Mouse (Mus musculus): ENCODE measurements around the gene Fam174b.
A peak's percentile ranks its signal among the peaks of the same experiment; 100 is the strongest.

Fam174b gene

DNA sequence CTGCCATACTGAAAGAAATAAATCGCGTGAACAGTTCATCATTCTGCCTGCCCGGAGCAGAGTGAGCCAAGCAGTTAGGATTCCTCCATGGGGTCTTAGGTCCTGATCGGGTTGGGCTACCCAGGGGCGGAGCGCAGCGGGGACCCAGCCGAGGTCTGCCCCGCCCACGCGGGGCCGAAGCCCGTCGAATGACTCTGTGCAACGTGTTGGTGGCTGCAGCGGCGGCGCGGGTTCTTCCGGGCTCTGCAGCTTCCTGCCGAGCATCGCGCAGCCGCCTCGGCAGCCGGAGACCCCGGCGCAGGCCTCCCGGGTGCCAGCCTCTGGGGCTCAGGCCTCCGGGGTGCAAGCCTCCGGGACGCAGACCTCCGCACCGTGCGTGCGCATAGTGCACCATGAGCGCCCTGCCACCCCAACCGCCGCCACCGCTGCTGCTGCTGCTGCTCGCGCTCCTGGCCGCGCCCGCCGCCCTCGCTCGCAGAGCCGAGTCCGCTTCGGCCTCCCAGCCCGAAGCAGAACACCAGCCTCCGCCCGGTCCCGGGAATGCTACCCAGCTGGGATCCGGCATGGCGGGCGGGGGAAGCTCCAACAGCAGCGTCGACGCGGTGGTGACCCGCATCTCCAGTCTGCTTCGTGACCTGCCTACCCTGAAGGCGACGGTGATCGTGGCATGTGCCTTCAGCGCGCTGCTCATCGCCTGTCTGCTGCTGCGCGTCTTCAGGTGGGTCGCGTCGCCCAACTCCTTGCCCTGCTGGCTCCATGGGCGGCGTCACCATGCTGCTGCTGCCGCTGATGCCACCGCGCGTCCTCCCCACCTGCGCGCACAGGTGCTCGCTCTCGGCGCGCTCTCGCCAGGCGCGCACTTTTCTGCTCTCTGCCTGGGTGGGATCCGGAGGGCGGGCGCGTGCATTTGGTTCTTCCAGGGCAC is at the start of gene Fam174b:
TSS of gene Fam174b (plus strand) at position 192 of the 925 bp plus-strand sequence.
- peak; percentile 70 for DNase-seq

DNA sequence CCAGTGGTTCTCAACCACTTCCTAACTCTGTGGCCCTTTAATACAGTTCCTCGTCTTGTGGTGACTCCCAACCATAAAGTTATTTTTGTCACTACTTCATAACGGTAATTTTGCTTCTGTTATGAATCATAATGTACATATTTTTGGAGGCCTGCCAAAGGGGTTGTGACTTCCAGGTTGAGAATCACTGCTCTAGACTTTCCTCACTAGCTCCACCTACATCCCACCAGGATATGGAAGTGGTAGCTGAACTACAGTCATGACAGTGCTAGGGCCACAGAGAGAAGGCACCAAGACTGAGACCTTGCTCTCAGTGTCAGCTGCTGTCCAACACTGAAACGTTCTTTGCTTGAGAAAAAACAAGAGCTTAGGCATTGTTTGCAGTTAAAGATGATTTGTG is 43.0 kb upstream of the Fam174b start:
- no peak for DNase-seq

DNA sequence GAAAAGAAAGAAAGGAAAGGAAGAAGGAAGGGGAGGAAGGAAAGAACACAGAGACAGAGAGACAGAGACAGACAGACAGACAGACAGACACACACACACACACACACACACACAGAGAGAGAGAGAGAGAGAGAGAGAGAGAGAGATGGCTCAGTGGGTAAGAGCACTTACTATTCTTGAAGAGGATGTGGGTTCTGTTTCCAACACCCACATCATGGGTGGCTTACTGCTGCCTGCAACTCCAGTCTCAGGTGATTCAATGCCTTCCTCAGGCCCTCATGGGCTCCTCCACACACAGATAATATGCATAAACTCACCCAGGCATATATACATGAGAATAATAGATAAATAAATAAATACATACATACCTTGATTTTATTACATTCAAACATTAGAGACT is 35.8 kb upstream of the Fam174b start:
- DNase-seq: no peak

DNA sequence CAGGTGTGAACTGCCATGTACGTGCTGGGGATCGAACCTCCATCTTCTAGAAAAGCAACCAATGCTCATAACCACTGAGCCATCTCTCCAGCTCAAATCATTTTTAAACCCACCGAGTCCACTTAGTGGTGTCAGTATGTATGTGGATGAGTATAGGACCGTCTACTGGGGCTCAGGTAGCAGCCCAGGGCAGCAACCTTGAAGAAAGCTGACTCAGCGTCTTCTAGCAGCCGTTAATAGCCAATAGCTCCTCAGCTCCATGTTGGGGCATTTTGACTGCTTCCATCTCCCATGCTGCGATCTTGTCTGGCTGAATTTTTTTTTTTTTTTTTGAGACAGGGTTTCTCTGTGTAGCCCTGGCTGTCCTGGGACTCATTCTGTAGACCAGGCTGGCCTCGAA is 26.6 kb upstream of the Fam174b start:
- DNase-seq: no peak

DNA sequence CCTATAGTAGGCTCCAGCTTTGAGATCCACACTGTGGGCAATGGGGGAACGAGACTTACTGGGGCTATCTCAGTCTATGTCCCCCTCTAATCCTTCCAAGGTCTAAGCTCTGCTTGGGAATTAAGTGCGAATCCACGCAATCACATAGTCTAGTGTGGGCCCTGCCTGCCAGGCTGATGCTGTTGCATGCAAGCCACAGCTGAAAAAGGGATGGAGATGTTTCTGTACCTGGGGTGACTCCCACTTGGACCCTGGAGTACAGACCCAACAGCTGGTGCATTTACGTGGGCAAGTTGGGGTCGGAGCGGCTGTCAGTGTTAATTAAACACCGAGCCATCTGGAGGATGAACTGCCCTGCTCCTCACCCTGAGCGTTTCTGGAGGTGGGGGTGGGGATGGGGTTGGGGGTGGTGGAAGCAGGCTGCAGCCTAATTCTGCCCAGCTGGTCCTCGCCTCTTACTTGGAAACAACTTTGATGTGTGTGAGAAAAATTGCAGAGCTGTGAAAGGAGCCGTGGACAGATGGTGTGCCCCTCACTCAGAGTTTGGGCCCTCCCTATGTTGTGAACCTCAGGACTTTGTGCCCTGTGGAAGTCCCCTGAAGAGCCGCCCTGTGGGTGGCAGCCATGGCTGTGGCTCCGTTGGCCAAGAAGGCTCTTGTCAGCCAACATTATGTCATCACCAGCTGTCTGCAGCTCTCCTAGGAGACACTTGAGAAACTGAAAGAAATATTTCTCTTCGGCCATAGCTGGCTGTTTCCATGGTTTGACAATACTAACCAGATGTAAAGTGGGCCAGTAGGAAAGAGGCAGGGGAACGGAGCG is 24.0 kb upstream of the Fam174b start:
- DNase-seq: peak; percentile 74

DNA sequence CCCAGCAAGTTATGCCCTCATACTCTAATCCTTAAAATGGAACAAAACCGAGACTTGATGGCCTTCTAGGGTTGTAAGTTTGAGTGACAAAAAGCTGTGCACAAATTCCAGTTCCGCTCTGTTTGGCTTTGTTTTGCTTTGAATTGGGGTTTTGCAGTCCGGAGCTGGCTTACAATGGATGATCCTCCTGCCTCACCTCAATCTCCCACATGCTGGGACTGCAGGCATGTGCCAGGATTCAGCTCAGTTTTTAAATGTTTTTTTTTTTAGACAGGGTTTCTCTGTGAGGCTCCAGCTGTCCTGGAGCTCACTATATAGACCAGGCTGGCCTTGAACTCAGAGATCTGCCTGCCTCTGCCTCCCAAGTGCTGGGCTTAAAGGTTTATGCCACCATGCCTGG is 23.3 kb upstream of the Fam174b start:
- DNase-seq: no peak

DNA sequence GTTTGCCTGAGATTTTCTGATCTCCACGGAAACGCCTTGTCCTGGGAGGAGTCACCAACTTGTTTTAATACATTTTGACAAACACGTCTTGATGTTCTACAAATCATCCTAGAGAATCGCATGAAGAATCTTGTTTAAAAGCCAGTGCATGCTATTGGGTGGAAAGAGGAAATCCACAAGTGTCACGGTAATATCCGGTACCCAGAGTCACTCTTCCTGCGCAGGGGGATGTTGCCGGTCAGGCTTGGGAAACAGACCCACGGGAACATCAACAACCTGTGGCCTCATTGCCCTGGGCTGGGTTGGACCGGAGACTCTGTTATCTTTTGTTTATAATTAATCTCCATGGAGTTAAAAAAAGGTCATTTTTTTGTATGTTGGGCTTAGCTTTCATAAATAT is 22.1 kb upstream of the Fam174b start:
- DNase-seq: peak; percentile 70

DNA sequence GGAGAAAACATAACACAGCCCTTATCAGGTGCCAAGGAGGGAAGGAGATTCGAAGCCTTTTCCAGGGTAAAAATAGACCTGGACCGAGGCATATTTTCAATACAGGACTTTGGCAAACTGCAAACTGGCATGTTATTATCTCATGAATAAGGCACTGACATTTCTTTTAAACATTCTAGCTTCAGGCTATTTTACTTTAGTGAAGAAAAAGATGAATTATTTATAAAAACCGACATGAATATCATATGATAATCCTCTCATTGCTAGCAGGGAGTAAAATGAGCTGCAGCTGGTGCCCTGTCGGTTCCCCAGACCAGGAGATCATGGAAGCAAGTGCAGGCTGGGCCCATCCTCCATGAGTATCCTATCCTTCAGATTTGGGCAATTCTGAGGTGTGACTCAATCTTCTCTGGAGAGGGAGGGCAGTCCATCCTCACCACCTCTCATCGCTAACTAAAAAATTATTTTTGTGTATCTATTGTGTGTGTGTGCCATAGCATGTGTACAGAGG is 21.6 kb upstream of the Fam174b start:
- no peak for DNase-seq

DNA sequence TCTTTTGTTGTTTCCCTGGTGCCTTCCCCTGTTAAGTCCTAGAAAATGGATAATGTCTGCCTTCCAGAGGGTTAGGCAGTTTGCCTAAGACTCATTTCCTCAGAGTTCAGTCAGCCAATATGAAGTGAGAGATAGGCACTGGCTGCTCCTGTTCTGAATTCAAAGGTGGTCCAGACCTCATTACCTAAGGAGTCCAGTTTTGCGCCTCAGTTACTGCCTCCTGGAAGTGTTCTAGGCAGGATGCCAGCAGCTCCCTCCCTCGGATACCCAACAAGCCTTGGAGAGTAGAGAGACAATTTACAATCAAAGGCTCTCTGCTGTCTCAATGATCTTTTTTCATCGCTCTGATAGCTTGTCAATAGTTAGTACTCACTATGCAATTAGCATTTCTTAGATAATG is 19.1 kb upstream of the Fam174b start:
- no peak for DNase-seq

DNA sequence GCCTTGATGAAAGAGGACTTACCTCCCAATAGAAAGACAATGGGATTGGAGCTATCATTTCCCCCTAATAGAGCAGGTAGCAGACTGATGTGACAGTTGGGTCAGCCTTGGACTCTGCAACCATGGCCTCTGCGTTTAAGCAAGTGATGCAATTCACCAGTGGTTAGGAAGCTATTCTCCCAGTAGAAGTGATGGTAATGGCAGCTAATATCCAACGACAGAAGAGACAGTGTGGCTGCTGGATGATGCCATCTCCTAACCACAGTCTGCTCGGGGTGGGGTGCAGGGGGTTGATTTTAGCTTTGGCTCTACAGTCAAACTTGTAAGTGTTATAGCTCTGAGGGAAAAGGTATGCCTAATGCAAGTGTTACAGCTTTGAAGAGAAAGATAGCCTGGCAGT is 18.3 kb upstream of the Fam174b start:
- no peak for DNase-seq

DNA sequence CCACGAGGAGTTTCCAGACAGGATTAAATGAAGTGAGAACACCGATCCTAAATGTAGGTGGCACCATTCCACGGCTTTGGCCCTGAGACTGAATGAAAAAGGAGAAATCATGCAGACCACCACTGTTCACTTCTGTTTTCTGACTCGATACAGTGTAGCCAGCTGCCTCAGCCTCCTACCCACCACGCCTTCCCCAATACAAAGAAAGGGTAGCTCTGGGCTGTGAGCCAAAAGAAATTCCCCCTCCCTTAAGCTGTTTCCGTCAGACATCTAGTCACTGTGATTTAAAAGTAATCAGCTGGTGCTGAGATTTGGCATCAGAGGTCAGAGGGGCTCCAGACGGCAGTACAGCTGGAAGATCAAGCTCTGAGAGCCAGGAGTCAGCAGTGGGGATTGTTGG is 10.2 kb upstream of the Fam174b start:
- DNase-seq: no peak

DNA sequence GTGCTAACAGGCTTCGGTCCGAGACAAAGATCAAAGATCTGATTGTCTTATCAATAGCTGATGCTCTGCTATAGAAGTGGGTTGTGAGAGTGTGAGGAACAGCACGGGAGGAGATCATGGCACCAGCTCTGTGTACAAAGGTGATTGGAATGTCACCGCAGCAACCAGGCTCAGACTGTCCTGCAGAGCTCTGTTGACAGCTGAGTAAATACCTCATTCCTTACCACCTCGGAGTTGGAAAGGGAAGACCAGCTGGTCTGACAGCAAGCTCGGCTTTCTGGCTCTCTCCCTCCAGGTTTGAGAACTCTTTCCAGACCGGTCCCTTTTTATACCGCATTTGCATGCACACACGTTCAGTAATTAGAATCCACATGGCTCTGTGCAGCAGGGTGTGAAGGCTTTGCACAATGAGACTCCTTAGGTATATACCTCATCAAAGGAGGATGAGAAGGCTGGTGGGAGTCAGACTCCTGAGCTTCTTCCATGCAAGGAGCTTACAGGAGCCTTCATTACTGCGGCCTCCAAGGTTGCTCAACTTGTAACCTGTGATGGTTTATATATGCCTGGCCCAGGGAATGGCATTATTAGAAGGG is 9.6 kb upstream of the Fam174b start:
- DNase-seq: no peak

DNA sequence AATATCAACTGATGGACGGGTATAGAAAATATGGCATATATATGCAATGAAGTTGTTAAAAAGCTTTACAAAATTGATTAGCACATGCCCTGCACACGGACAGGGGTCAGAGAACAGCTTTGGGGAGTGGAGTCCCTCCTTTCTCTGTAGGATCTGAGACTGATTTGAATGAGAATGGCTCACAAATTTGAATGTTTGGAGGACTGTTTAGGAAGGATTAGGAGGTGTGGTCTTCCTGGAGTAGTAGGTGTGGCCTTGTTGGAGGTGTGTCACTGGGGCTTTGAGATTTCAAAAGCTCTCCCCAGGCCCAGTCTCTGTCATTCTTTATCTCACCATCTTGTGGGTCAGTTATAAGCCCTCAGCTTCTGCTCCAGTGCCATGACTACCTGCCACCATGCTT is 4.1 kb upstream of the Fam174b start:
- no peak for DNase-seq

DNA sequence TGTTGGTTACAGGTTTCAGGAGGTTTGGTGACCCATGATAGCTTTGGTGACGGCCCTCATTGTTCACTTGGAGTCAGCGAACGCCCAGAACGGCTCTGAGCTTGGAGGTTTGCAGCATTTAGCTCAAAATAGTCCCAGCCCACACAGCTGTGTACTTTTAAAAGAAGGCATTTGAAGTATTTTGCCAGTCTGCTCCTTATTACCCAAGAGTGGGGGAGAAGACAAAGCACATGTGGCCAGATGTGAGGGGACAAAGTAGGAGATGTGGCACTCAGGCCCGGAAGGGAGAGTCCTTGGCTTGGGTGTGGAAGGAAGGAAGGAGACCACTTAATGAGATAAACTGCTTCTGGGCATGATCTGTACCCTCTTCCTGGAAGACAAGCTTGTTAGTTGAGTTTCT is 1.3 kb downstream of the Fam174b start:
- peak; percentile 37 for DNase-seq

DNA sequence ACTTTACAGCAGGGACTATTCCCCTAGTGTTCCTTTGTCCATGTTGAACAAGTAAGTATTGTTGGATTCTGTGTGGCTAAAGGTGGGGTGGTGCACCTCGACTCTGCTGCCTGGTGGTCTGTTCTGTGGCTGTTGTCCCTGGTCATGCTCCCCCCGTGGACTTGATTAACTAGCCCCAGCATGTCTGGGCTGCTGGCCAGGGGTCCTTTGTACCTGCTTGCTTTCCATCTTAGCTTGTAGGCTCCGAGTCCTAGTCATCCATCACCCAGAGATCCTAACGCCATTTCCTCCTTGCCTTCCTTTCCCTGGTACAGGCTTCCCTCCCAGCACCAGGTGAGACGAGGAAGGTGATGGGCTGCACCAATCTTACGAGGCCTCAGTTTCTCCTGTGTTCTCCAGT is 1.7 kb downstream of the Fam174b start:
- DNase-seq: no peak

DNA sequence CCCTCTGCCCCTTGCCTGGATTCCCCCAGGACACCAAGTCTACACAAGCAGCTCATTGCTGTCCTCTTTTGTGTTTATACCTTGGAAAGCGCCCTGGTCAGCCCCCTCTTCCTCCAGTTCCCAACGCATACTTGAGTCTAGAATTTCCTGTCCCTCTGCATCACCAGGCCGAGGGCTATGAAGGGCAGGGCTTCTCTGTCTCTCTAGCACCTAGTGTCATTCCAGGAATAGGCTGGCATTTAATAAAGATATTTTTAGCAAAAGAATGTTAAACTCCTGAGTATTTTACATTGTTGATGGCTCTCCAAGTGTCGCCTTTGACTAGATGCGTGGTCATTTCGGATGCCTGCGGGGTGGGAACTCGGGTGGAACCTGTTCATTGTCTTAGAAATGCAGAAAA is 3.0 kb downstream of the Fam174b start:
- DNase-seq: no peak

DNA sequence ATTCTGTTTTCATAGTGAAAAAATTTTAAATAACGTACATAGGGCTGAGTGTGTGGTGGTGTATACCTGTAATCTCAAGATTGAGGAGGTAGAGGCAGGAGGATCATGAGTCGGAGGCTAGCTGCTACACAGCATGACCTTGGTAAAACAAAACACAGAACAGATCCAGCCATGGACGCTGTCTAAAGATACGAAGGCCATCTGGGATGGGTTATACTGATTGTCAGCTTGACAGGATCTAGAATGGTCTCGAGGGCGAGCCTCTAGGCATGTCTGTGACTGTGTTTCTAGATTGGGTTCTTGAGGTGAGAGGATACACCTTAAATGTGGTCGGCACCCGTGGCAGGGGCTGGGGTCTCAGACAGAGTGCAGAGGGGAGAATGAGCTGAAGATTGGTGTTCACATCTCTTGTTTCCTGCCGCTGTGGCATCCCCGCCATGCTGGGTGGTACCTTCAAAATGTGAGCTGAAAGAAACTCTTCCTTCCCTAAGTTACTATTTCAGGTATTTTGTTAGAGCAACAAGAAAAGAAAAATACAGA is 3.8 kb downstream of the Fam174b start:
- no peak for DNase-seq

DNA sequence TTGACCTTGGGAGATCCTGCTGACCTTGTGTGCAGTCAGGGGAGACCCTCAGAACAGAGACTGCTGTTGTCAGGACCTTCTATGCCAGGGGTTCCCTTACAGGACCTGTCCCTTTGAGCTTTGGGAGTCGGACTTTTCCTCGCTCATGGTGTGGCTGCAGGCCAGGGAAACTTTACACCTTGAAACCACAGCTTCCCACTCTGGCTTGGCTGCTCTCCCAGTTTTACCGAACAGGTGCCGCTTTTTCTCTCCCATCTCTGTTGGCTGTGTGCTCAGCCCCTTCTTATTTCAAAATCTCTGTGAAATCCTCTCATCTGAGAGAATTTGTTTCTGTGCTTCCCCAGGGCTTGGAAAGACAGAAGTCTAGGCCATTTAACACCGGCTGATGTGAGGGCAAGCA is 5.8 kb downstream of the Fam174b start:
- DNase-seq: no peak

DNA sequence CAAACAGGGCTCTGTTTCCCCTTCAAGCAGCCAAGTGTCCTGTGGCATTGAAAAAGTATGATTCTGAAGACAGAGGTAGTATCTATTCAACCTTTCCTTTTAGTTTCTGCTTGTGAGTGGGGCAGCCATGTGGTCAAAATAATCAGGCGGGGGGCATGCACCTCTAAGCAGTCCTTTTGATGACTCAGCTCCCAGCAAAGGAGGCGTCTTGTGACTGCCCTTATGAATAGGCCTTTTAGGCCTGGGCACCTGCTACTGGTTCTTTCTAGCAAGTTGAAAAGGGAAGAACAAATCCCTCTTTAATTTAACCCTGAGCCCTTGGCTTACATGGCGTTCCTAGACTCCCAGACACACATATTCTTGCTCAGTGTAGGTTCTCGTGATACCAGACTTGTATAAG is 6.7 kb downstream of the Fam174b start:
- no peak for DNase-seq

DNA sequence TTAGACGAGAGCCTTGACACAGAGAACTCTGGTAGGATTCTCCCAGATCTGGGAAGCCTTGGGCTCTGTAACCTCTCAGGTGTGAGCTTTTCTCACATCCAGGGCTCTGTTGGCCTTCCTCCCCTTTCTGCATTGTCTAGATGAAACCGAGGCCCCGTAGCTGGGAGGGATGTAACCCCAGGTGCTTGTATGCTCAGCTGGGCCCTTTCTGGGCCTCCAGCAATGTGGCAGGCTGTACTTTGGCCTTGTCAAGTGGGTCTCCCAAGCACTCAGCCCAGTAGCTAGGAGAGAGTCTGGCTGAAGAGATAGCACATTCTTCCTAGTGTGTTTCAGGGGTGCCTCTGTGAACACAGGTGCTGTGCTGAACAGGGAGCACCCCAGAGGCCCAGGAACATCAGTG is 7.4 kb downstream of the Fam174b start:
- peak; percentile 14 for DNase-seq

DNA sequence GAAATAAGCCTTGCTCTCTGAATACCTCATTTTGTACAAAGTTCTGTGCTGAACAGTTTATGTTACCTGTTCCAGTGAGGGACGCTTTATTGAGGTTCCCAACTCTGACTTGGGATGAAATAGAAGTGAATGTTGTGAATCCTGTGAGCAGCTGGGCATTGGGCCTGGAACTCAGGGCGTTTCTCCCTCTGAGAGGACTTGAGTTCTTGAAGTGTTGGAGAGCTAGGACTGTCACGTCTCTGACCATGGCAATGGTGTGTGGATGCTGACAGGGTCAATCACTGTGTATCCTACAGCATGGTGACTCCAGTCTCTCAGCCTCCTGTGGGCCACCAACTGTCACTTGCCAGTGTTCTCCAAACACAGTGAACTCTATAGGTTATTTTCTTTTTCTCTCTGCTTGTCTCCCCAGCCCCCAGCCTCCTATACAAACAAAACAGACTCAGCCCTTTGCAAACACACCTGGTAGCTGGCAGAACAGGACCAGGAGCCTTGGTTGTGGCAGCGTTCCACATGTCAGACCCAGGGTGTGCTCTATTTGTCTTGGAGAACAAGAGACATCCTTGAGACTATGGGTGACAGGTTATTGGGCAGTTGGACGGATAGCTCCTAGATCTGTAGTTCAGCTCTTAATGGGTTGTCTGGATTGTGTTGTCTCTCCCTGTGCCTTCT is 8.5 kb downstream of the Fam174b start:
- DNase-seq: peak; percentile 40

DNA sequence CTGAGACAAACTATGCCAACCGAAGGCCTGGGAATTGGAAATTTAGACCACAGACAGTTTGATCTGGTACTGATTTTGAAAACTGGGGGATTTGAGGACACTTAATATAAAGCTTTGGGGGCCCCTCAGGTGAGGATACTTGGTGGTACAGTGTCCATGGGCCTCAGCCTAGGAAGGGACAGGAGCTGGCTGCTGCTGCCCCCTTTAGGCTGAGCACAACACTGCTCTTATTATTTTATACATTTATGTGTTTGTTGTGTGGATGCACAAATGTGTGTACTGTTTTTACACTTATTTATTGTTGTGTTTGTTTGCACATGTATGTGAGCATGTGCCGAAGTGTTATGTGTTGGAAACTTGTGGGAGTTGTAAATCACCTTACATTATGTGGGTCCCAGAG is 9.2 kb downstream of the Fam174b start:
- peak; percentile 18 for DNase-seq

DNA sequence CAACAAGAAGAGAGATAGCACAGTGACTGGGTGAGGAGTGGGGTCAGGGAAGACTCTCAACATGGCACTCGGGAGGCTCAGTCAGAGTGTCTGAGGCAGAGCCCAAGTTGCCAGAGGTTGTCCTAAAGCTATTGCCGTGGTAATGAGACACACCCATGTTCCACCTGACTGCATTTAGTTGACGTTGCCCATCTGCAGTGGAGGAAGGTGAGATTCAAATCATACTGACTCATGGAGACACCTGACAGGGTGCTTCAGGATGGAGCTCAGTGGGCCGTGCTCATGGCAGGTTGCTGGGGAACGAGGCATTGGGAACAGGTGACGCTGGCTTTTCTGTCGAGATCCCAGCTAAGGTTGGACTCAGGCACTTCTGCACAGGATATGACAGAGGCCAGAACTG is 9.9 kb downstream of the Fam174b start:
- DNase-seq: no peak

All from lung, postnatal 10 days (tissue).